Mouse (Mus musculus) adrenal gland (tissue): Measurements from ENCODE around the gene Peak1.

ENCODE experiments used
- intact Hi-C: fragments of 180-260 bp; cut with DNase I; formaldehyde crosslinking; loops from one replicate; pipeline ENCODE4 v1.15.1; 2025
- microRNA-seq, 2 experiments: library from miRNA; unstranded; fragments of <30 nt; microRNA quantifications; one replicate each; pipeline ENCODE4; 2019

The Peak1 gene

DNA sequence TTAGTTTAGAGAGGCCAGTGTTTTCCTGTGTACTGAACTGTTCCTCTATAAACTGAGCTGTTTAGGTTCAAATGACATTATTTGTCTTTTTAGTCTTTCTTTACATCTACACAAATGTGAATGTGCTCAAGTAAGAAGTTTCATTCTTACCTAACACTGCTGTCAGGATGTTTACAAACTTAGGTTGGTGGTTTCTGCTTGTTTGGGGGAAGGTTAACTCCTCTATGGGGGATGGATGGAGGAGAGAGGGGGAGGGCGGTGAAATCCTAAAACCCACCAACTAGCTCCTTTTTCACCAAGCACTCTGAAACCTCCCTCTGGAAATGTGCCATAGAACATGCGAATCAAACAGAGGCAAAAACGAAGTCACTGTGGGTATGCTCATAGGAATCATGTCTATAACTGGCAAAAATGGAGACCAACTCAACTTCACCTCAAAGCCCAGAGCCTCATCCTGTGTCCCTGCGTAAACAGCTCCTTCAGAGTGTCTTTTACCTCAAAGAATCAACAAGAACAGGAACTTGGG lies 265.3 kb downstream of the Peak1 start:
- intact Hi-C loops = no loop called here

DNA sequence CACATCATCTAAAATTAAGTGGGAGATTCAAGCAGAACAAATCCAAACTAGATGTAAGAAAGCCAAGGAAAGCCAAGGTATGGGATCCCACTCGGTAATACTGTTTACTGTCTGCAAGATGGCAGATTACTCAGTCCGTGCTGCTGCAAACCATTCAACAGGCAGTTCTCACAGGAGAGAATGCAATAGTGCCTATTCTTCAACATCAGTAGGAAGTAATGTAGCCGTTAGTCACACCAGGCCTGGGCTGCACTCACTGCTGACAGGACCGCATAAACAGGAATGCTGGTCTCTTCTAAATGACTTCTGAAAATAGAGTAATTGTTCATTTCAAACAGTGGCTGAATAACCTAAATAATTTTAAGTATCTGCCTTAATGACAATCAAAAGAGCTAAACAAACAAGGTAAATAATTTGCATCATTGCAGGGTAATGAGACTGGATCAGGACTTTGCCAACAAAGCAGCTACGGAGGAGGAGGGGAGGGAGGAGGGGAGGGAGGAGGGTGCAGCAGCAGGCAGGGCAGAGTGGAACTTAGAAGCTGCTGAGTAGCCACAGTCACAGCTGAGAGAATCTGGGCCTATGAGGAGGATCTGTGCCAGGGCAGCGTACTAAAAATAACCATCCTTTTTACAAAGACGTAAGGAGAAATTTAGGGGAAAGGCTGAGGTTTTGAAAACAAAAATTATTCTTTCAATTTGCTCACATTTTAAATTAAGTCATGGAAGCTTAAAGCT lies 266.0 kb downstream of the Peak1 start:
- intact Hi-C loops = no loop called here

Small RNA genes lying within 50 kb of the gene (microRNA-seq; reads per million reads assigned to microRNA genes)
- gene Gm24270 = 0.46 to 0.74 reads per million in 2 experiments
